In genomic region chr11:74704068-74704467, GRCm38 (mm10) we compare ENCODE assay signal across 31 mouse cellular contexts.
"Had no signal": no experiment of that assay in that cellular context is flagged by ENCODE, and none has a peak within 500 bp of the region (broad histone marks: within the 10 kb centered on the region; RNA-seq: fewer than 3 reads in every experiment).

No protein-coding gene starts in this region.

- H3K27ac ChIP-seq: left cerebral cortex, adult 2 months; limb, embryonic 10.5 days; limb, embryonic 12.5 days; limb, embryonic 13.5 days; limb, embryonic 15.5 days; liver, embryonic 12.5 days; liver, embryonic 13.5 days; liver, embryonic 14.5 days; liver, embryonic 15.5 days; lung, embryonic 15.5 days; macrophage; midbrain, embryonic 10.5 days; midbrain, embryonic 12.5 days; midbrain, embryonic 13.5 days; midbrain, embryonic 15.5 days; neural tube, embryonic 12.5 days; neural tube, embryonic 13.5 days had no signal

- ATAC-seq: liver, embryonic 12.5 days; liver, postnatal 0 days; midbrain, embryonic 13.5 days; midbrain, embryonic 15.5 days; midbrain, embryonic 16.5 days had no signal

- H3K4me3 ChIP-seq: left cerebral cortex, adult 2 months; limb, embryonic 10.5 days; limb, embryonic 12.5 days; limb, embryonic 13.5 days; limb, embryonic 15.5 days; liver, embryonic 12.5 days; liver, embryonic 13.5 days; liver, embryonic 15.5 days; lung, embryonic 15.5 days; megakaryocyte, embryonic 14.5 days; midbrain, embryonic 10.5 days; midbrain, embryonic 12.5 days; midbrain, embryonic 13.5 days; midbrain, embryonic 15.5 days; myocyte; neural tube, embryonic 12.5 days; neural tube, embryonic 13.5 days had no signal

- H3K9ac ChIP-seq: limb, embryonic 12.5 days; limb, embryonic 13.5 days; limb, embryonic 15.5 days; liver, embryonic 12.5 days; liver, embryonic 13.5 days; liver, embryonic 14.5 days; liver, embryonic 15.5 days; liver, postnatal 0 days; lung, embryonic 14.5 days; lung, embryonic 15.5 days; midbrain, embryonic 12.5 days; midbrain, embryonic 13.5 days; midbrain, embryonic 15.5 days; neural tube, embryonic 12.5 days; neural tube, embryonic 13.5 days had no signal

- H3K4me2 ChIP-seq: limb, embryonic 12.5 days; limb, embryonic 13.5 days; limb, embryonic 15.5 days; liver, embryonic 12.5 days; liver, embryonic 13.5 days; liver, embryonic 15.5 days; lung, embryonic 14.5 days; lung, embryonic 15.5 days; midbrain, embryonic 11.5 days; midbrain, embryonic 12.5 days; midbrain, embryonic 13.5 days; midbrain, embryonic 15.5 days; neural tube, embryonic 12.5 days; neural tube, embryonic 13.5 days had no signal

- H3K9me3 ChIP-seq: limb, embryonic 10.5 days; limb, embryonic 12.5 days; limb, embryonic 13.5 days; limb, embryonic 15.5 days; liver, embryonic 12.5 days; liver, embryonic 13.5 days; liver, embryonic 15.5 days; lung, embryonic 15.5 days; megakaryocyte, embryonic 14.5 days; midbrain, embryonic 10.5 days; midbrain, embryonic 12.5 days; midbrain, embryonic 13.5 days; midbrain, embryonic 15.5 days; neural tube, embryonic 12.5 days; neural tube, embryonic 13.5 days had no signal

- H3K4me1 ChIP-seq: limb, embryonic 10.5 days; limb, embryonic 13.5 days; lung, embryonic 15.5 days; midbrain, embryonic 10.5 days; midbrain, embryonic 13.5 days; midbrain, embryonic 15.5 days; neural tube, embryonic 12.5 days had no signal

- DNase-seq: left cerebral cortex, postnatal 4 days; liver; liver, embryonic 13.5 days; liver, postnatal 0 days; lung, adult 18-20 months; lung, embryonic 14.5 days; lung, postnatal 10 days; lung, postnatal 14 days; lung, postnatal 36 days; lung, postnatal 4 days; midbrain, embryonic 14.5 days had no signal

- H3K36me3 ChIP-seq: midbrain, embryonic 13.5 days; midbrain, embryonic 15.5 days had no signal

- H3K27me3 ChIP-seq: limb, embryonic 12.5 days; limb, embryonic 13.5 days; limb, embryonic 15.5 days; liver, embryonic 12.5 days; liver, embryonic 13.5 days; liver, embryonic 15.5 days; lung, embryonic 15.5 days; megakaryocyte, embryonic 14.5 days; midbrain, embryonic 12.5 days; midbrain, embryonic 13.5 days; midbrain, embryonic 15.5 days; neural tube, embryonic 12.5 days; neural tube, embryonic 13.5 days had no signal
